In genomic region chr12:79796823-79797821, GRCm38 (mm10) we compare ENCODE assay signal across 8 mouse cellular contexts.
DNase-seq lines count a peak whose midpoint lies in the region; ATAC-seq and TF ChIP-seq lines count a peak whose summit lies in the region.

No protein-coding gene starts in this region.

- no peak overlapping the region for H3K4me3 ChIP-seq in intestine, embryonic 14.5 days (ENCODE audit: low read depth, low read length)
- no peak overlapping the region for H3K4me3 ChIP-seq in intestine, postnatal 0 days (ENCODE audit: low read depth, low read length)
- H3K4me3 ChIP-seq in embryonic facial prominence, embryonic 12.5 days: no peak overlapping the region

- H3K9ac ChIP-seq in intestine, embryonic 14.5 days (ENCODE audit: low read length): no peak overlapping the region
- no peak overlapping the region for H3K9ac ChIP-seq in intestine, postnatal 0 days (ENCODE audit: low read depth, low read length)
- no peak overlapping the region for H3K9ac ChIP-seq in embryonic facial prominence, embryonic 12.5 days

- no peak for ATAC-seq in intestine, embryonic 14.5 days (replicated peaks; ENCODE audit: low FRiP score, low TSS enrichment, low read depth)
- ATAC-seq in intestine, postnatal 0 days: no peak
- ATAC-seq in CD4-positive, CD25-positive, alpha-beta regulatory T cell, adult 4 months: peak; percentile 55
- no peak for ATAC-seq in embryonic facial prominence, embryonic 12.5 days (ENCODE audit: insufficient number of reproducible peaks, insufficient read depth, low FRiP score, low TSS enrichment)

- H3K4me1 ChIP-seq in intestine, embryonic 14.5 days (replicated peaks; ENCODE audit: control insufficient read depth, insufficient read depth, low read length): no peaks in the 10 kb centered on the region
- no peaks in the 10 kb centered on the region for H3K4me1 ChIP-seq in intestine, postnatal 0 days (replicated peaks; ENCODE audit: control insufficient read depth, insufficient read depth, low read length)
- H3K4me1 ChIP-seq in embryonic facial prominence, embryonic 12.5 days: 0 out of 2 replicates have a peak, but pooled peaks cover 4% of the 10 kb centered on the region

- no peak for TF ChIP-seq CTCF in intestine, postnatal 0 days (IDR thresholded peaks at IDR 0.05; ENCODE audit: low read depth)

- H3K4me2 ChIP-seq in intestine, embryonic 14.5 days (ENCODE audit: low read length): no peak overlapping the region
- no peak overlapping the region for H3K4me2 ChIP-seq in intestine, postnatal 0 days (replicated peaks; ENCODE audit: low read depth)
- no peak overlapping the region for H3K4me2 ChIP-seq in embryonic facial prominence, embryonic 12.5 days (replicated peaks)

- no peaks in the 10 kb centered on the region for H3K36me3 ChIP-seq in intestine, embryonic 14.5 days (ENCODE audit: control insufficient read depth, insufficient read depth, low read length)
- H3K36me3 ChIP-seq in intestine, postnatal 0 days (ENCODE audit: control insufficient read depth, insufficient read depth): no peaks in the 10 kb centered on the region
- H3K36me3 ChIP-seq in embryonic facial prominence, embryonic 12.5 days: no peaks in the 10 kb centered on the region

- no peak for DNase-seq in intestine, embryonic 14.5 days (ENCODE audit: low spot score)
- peak; percentile 35 for DNase-seq in kidney, postnatal 10 days
- DNase-seq in adrenal gland, postnatal 14 days: no peak
- no peak for DNase-seq in cerebellum, adult 9-11 months
- DNase-seq in adrenal gland, postnatal 10 days: no peak

- H3K9me3 ChIP-seq in intestine, embryonic 14.5 days (ENCODE audit: control insufficient read depth, low read length): no peaks in the 10 kb centered on the region
- no peaks in the 10 kb centered on the region for H3K9me3 ChIP-seq in intestine, postnatal 0 days (ENCODE audit: control insufficient read depth)
- H3K9me3 ChIP-seq in embryonic facial prominence, embryonic 12.5 days: no peaks in the 10 kb centered on the region

- no peaks in the 10 kb centered on the region for H3K27me3 ChIP-seq in intestine, embryonic 14.5 days (replicated peaks; ENCODE audit: control insufficient read depth, insufficient read depth, low read length)
- H3K27me3 ChIP-seq in intestine, postnatal 0 days (replicated peaks; ENCODE audit: control insufficient read depth, insufficient read depth, low read length): no peaks in the 10 kb centered on the region
- H3K27me3 ChIP-seq in embryonic facial prominence, embryonic 12.5 days: no peaks in the 10 kb centered on the region

- 86% methylated on average over 18 of the region's 18 CpGs for WGBS in intestine, embryonic 14.5 days
- WGBS in intestine, postnatal 0 days: 82% methylated on average over 18 of the region's 18 CpGs
- WGBS in embryonic facial prominence, embryonic 12.5 days: 84% methylated on average over 18 of the region's 18 CpGs

- peak overlapping the region; percentile 16; the same call in 1 of the 2 replicates for H3K27ac ChIP-seq in intestine, embryonic 14.5 days (ENCODE audit: low read depth)
- no peak overlapping the region for H3K27ac ChIP-seq in intestine, postnatal 0 days (ENCODE audit: low read depth, low read length)
- H3K27ac ChIP-seq in embryonic facial prominence, embryonic 12.5 days: 0 out of 2 replicates have a peak overlapping the region, but pooled peaks have one; percentile 19
